Mouse (Mus musculus) megakaryocyte, adult 5-6 weeks (primary cell): Measurements from ENCODE around the gene Lsm2. TPM values are rescaled to one million over a fixed set of nuclear protein-coding genes. Genes with fewer than 3 reads are reported as not detected.
A peak's percentile ranks its signal among the peaks of the same experiment; 100 is the strongest.

Experiments used
- ATAC-seq: 2 replicates; pipeline ENCODE4 v1.8.0; 2016; ENCODE audit warnings: mild to moderate bottlenecking, inconsistent platforms; ENCODE audit not compliant: poor library complexity, severe bottlenecking
- total RNA-seq, 2 experiments: library from RNA; stranded (forward) in 1 of 2; stranded (reverse) in 1 of 2; fragments of 153-499, 151-499 nt in 1 of 2; fragments of 221-1000, 200-1000 nt in 1 of 2; gene quantifications; 2 replicates each; pipeline versions ENCODE4 v1.2.3 to v1.2.4; 2015 to 2017

Lsm2 gene
- total RNA-seq, 2 experiments from 2014 or later: 13.2 to 85.8 TPM

GRCm38 (mm10) chr17:35007387-35007991 is 25.8 kb downstream of the Lsm2 start:
- ATAC-seq: 0 out of 2 replicates have a peak, but pooled peaks have one; percentile 30

GRCm38 (mm10) chr17:35009586-35009985 is 27.9 kb downstream of the Lsm2 start:
- ATAC-seq: no peak

GRCm38 (mm10) chr17:35011440-35011839 is 29.8 kb downstream of the Lsm2 start:
- no peak for ATAC-seq

- ATAC-seq: no peak
These were observed 30.8 kb downstream of the Lsm2 start for GRCm38 (mm10) chr17:35012430-35012829.

- no peak for ATAC-seq
These were observed 31.6 kb downstream of the Lsm2 start for GRCm38 (mm10) chr17:35013221-35013620.

- no peak for ATAC-seq
These were observed 33.6 kb downstream of the Lsm2 start for GRCm38 (mm10) chr17:35015296-35015695.

- no peak for ATAC-seq
These were observed 34.7 kb downstream of the Lsm2 start, which contains the start of gene Vwa7 for GRCm38 (mm10) chr17:35016376-35016775. Gene Vwa7, plus strand, starts transcription at chr17:35016579.

- no peak for ATAC-seq
These were observed 35.4 kb downstream of the Lsm2 start for GRCm38 (mm10) chr17:35016791-35017705.

GRCm38 (mm10) chr17:35017706-35018030 is 36.0 kb downstream of the Lsm2 start:
- ATAC-seq: no peak

- no peak for ATAC-seq
These were observed 36.5 kb downstream of the Lsm2 start for GRCm38 (mm10) chr17:35018171-35018570.

GRCm38 (mm10) chr17:35019894-35020293 is 38.2 kb downstream of the Lsm2 start:
- ATAC-seq: no peak

- no peak for ATAC-seq
These were observed 38.9 kb downstream of the Lsm2 start for GRCm38 (mm10) chr17:35020551-35020950.

GRCm38 (mm10) chr17:35021163-35021808 is 39.6 kb downstream of the Lsm2 start:
- peak; percentile 76 for ATAC-seq

- no peak for ATAC-seq
These were observed 40.3 kb downstream of the Lsm2 start for GRCm38 (mm10) chr17:35021842-35022477.

GRCm38 (mm10) chr17:35022541-35023060 is 40.9 kb downstream of the Lsm2 start:
- ATAC-seq: no peak

- ATAC-seq: no peak
These were observed 41.6 kb downstream of the Lsm2 start for GRCm38 (mm10) chr17:35023221-35023620.

GRCm38 (mm10) chr17:35023756-35024155 is 42.1 kb downstream of the Lsm2 start:
- peak; percentile 83 for ATAC-seq

- no peak for ATAC-seq
These were observed 42.6 kb downstream of the Lsm2 start for GRCm38 (mm10) chr17:35024261-35024660.

- ATAC-seq: no peak
These were observed 43.2 kb downstream of the Lsm2 start for GRCm38 (mm10) chr17:35024691-35025488.

- no peak for ATAC-seq
These were observed 44.5 kb downstream of the Lsm2 start for GRCm38 (mm10) chr17:35026206-35026605.
